Mouse (Mus musculus) fibroblast of lung, adult 2 months (primary cell): ENCODE data around the gene Wnk1.
"Not testable (repeated sequence)": the region's sequence is repeated elsewhere in the genome, so short reads cannot be mapped to it uniquely, and the experiment has no call there.

Experiments
- DNase-seq: peaks from one replicate; pipeline ENCODE4 v3.0.0-alpha.2; 2011; ENCODE audit warnings: low read depth

Gene Wnk1

GRCm38 (mm10) chr6:120038366-120039255 lies at the start of gene Wnk1:
Wnk1 (minus strand) TSS chr6:120038672.
- peak; percentile 97 for DNase-seq

- DNase-seq: not testable (repeated sequence)
Observed at GRCm38 (mm10) chr6:120087041-120087440, 48.6 kb upstream of the Wnk1 start.

GRCm38 (mm10) chr6:120085832-120086231 lies 47.4 kb upstream of the Wnk1 start:
- DNase-seq: no peak

- no peak for DNase-seq
Observed at GRCm38 (mm10) chr6:120084983-120085382, 46.5 kb upstream of the Wnk1 start.

- no peak for DNase-seq
Observed at GRCm38 (mm10) chr6:120083442-120083841, 45.0 kb upstream of the Wnk1 start.

GRCm38 (mm10) chr6:120082951-120083411 lies 44.5 kb upstream of the Wnk1 start:
- DNase-seq: no peak

- DNase-seq: no peak
Observed at GRCm38 (mm10) chr6:120082251-120082950, 43.9 kb upstream of the Wnk1 start.

GRCm38 (mm10) chr6:120081516-120081915 lies 43.0 kb upstream of the Wnk1 start:
- DNase-seq: no peak

GRCm38 (mm10) chr6:120079547-120079946 lies 41.1 kb upstream of the Wnk1 start:
- DNase-seq: no peak

- DNase-seq: peak; percentile 4
Observed at GRCm38 (mm10) chr6:120076619-120077450, 38.4 kb upstream of the Wnk1 start.

- no peak for DNase-seq
Observed at GRCm38 (mm10) chr6:120072630-120073029, 34.2 kb upstream of the Wnk1 start.

- DNase-seq: no peak
Observed at GRCm38 (mm10) chr6:120069546-120069945, 31.1 kb upstream of the Wnk1 start.

GRCm38 (mm10) chr6:120065552-120066177 lies 27.2 kb upstream of the Wnk1 start:
- no peak for DNase-seq

GRCm38 (mm10) chr6:120064627-120065026 lies 26.2 kb upstream of the Wnk1 start:
- DNase-seq: no peak

- DNase-seq: no peak
Observed at GRCm38 (mm10) chr6:120062934-120063333, 24.5 kb upstream of the Wnk1 start.

- no peak for DNase-seq
Observed at GRCm38 (mm10) chr6:120055666-120056540, 17.4 kb upstream of the Wnk1 start.

GRCm38 (mm10) chr6:120054412-120054811 lies 15.9 kb upstream of the Wnk1 start:
- no peak for DNase-seq

- DNase-seq: no peak
Observed at GRCm38 (mm10) chr6:120047705-120048292, 9.3 kb upstream of the Wnk1 start.

GRCm38 (mm10) chr6:120045406-120045805 lies 6.9 kb upstream of the Wnk1 start:
- no peak for DNase-seq

GRCm38 (mm10) chr6:120042632-120043220 lies 4.3 kb upstream of the Wnk1 start:
- no peak for DNase-seq
